Mouse (Mus musculus) retina, adult 2 months (tissue): ENCODE measurements around the gene Sipa1l3.
A peak's percentile ranks its signal among the peaks of the same experiment; 100 is the strongest.

Experiments used
- DNase-seq: peaks from one replicate; pipeline ENCODE4 v3.0.0-alpha.2; 2012; ENCODE audit warnings: low read depth, low spot score

Gene Sipa1l3

DNA sequence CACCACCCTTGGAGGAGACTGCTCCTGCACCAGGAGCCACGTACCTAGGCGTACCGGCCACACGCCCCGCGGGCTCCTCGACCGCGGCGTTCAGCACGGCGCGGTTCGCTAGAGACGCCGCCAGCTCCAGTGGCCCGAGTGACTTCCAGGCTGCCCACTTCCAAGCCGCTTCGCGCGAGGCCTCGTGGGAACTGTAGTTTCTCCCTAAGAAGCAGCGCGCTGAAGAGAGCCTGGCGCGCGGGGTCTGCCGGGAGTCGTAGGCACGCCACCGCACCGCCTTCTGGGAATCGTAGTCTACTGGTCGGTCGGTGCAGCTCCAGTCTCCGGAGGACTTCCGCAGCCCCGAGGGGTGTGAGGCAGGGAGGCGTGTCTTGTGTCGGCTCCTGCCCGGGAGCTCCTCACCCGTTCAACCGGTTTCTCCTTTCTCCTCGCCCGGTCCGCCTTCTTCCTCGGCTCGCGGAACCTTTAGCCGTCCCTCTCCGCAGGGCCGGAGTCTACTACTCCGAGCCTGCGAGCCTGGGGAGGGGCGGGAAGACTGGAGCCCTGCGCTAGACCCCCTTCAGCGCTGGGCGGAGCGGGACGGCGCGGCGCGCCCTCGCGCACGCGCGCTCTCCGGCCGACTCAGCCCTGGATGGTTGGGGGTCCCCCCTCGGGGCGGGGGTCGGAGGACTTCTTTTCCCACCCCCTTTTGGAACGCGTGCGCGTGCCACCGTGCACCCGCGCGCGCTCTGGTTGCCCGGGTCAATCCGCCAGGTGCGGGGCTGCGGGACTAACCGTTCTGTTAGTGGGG, at the start of gene Sipa1l3:
Sipa1l3 (minus strand) TSS at position 221 of the 790 bp plus-strand sequence.
- peak; percentile 86 for DNase-seq

DNA sequence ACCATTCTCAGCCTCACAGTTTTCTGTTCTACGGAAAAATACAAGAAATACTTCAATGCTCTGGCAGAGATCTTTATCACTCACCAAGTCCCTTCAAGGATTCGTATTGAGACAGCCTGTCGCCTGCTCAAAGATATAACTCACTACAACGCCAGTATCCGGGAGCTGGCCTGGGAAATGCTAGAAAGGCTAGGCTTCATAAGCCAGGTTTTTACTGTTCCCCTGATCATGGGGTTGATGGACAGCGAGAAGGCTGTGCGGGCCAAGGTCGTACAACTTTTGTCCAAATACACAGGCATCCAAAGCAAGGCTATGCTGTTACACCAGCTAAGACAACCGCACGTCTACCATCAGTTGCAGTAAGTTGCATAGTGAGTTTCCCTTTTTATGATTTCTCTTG, 44.6 kb upstream of the Sipa1l3 start:
- DNase-seq: no peak

DNA sequence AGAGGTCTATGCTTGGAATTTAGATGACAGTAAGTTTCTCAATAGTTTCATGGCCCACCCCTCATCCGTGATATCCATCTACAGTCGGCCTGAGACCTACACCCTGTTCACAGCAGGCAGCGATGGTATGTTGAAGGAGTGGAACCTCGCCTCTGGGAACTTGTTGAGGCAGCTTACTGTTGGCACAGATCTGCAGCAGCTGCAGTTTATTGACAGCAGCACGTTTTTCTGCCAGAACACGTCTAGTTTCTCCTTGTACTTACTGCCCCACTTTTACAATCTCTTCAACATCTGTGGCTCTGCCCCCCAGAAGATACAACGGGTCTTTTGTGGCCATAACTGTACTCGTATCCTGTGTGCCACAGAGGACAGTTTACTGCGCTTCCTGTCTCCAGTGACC, 42.6 kb upstream of the Sipa1l3 start:
- no peak for DNase-seq

DNA sequence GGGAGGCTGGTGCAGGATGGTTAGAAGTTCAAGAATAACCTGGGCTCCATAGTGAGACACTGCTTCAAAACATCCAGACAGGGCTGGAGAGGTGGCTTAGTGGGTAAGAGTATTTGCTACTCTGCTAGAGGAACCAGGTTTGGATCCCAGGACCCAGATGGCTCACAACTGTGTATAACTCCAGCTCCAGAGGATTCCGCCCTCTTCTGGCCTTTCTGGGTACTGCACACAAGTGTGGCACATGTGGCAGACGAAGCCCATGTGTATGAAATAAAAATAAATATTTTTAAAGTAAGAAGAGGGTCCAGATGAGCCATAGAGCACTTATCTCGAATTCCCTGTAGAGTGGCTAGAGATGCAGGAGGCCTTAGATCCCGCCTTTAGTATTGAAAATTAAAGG, 40.8 kb upstream of the Sipa1l3 start:
- no peak for DNase-seq

DNA sequence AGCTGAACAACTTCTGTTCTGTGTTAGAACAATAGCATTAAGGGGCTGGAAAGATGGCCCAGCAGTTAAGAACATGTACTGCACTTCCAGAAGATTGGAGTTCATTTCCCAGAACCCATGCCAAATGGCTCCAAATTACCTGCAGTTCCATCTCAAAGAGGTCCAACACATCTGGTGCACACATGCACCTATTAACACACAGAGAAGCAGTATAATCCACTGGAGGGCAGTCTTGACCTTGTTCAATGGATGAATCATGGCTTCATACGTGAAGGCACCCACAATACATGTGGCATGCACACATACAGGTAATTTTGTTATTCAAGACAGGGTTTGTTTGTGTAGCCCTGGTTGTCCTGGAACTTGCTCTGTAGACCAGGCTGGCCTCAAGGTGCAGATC, 40.3 kb upstream of the Sipa1l3 start:
- DNase-seq: no peak

DNA sequence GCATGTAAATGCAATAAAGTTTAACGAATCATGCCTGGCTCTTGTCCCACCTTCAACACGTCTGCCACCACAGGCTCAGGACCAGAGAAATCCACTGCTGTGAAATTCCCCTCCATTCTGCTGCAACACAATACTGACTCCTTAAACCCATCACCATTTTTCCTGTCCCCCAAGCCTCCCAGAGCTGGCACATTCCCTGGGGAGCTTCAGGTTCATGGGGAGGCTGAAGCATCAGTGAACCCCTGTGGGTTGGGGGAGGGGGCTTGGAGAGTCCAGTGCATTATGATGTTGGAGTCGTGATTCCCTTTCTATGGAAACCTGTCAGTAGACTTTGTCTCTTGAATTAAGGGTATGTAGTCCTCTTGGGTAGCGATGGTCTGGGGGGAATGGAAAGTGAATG, 37.8 kb upstream of the Sipa1l3 start:
- no peak for DNase-seq

DNA sequence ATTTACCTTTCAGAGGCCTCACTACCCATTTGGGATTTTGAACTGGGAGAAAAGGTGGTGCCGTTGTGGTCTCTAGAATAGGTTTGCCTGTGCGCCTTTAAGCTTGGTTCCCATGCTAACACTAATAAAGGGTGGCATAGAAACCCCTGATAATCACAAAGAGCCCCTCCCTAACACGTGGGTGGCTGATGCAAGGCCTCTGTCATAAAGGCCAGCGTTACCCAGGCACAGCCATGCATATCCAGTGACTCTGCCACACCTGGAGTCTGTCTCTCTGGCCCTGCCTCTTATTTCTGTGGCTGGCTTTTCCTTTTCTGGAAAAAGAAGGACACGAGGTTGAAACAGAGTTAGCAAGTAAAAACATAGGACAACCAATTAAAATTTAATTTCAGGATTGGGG, 37.1 kb upstream of the Sipa1l3 start:
- no peak for DNase-seq

DNA sequence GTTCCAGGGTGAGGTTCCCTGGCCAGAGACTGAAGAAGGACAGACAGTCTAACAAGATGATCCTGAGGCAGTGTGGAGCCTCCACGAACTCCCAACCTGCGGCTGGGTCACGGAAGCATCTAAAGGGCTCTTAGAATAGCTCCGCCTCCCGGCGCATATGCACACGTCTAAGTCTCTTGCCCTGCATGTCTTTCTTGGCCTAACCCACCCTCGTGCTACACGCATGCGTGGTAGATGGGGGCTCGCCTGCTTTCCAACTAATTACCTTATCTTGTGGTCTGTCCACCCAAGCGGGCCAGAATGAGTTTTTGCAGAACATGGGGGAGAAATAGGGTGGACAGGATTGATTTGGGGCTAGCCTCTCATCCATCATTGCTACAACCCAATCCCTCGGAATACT, 36.6 kb upstream of the Sipa1l3 start:
- no peak for DNase-seq

DNA sequence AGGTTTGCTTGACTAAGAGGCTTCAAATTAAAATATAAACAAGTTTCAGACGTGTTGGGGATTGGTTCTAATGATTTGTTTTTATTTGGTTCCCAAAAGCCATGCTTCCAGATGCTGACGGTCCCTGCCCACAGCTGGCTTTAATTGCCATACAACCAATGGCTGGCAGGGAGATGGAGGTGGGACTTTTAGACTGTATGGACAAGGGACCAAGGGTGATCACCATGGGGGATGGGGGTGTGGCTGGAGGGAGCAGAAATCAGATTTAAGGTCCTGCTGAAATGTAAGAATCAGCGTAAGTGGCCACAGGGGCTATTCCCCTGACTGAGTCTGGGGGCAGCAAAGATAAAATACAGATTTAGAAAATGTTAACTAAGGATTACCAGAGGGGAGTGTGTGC, 32.2 kb upstream of the Sipa1l3 start:
- DNase-seq: no peak

DNA sequence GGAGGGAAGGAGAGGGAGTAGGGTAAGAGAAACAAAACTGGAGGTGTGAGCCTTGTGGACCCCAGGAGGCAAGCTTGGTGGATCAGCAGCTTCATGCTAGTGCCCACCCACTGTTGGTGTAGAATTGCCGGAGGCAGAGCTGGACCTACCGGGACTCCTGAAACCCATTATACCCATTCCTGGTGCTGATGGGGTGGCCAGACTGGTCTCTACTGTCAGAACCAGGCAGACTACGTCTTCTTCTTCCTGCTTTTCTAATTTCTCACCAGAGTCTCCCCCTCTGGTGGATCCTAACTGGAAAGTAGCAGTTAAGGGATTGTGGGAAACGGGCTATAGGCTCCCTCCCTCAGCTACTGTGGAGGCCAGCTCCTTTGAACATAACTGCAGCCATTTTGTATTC, 23.2 kb upstream of the Sipa1l3 start:
- no peak for DNase-seq

DNA sequence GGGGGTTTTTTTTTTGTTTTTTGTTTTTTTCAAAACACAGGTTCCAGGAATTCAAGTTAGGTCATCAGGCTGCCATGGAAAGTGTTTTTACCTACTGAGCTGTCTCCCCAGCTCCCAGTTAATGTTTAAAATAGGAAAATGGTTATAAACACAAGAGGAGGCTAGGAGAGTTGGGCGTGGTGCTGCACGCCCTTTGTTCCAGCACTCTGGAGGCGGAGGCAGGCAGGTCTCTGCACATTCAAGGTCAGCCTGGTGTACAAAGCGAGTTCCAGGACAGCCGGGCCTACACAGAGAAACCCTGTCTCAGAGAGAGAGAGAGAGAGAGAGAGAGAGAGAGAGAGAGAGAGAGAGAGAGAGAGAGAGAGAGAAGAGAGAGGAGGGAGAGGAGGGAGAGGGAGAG, 22.7 kb upstream of the Sipa1l3 start:
- DNase-seq: no peak

DNA sequence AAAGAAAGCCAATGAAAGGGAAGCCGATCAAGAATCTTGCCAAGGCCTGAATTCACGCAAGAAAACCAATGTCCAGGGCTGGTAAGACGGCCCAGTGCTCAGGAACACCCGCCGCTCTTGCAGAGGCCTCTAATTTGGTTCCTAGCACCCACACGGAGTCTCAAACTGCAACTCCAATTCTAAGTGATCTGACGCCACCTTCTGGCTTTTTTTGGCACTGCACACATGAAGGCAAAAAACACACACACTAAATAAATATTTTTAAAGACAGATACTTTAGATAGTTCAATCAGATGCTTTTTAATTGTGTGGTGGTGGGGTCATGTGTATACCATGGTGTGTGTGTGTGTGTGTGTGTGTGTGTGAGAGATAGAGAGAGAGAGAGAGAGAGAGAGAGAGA, 22.2 kb upstream of the Sipa1l3 start:
- no peak for DNase-seq

DNA sequence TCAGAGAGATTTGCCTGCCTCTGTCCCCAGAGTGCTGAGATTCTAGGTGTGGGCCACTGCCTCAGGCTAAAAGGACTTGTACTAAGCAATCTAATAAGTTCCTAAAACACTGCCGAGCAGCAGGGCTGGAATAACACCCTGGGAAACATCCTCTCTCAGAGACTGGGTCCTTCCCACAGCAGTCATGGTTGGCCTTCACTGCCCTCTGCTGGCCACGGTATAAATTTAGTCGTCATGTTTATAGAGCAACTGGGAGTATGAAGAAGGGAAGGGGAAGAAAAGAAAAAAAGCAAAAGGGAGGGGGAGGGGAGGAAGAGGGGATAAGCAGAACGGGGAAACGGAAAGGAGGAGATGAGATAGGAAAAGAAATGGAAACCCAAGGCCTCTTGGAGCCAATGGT, 5.3 kb upstream of the Sipa1l3 start:
- DNase-seq: peak; percentile 60

DNA sequence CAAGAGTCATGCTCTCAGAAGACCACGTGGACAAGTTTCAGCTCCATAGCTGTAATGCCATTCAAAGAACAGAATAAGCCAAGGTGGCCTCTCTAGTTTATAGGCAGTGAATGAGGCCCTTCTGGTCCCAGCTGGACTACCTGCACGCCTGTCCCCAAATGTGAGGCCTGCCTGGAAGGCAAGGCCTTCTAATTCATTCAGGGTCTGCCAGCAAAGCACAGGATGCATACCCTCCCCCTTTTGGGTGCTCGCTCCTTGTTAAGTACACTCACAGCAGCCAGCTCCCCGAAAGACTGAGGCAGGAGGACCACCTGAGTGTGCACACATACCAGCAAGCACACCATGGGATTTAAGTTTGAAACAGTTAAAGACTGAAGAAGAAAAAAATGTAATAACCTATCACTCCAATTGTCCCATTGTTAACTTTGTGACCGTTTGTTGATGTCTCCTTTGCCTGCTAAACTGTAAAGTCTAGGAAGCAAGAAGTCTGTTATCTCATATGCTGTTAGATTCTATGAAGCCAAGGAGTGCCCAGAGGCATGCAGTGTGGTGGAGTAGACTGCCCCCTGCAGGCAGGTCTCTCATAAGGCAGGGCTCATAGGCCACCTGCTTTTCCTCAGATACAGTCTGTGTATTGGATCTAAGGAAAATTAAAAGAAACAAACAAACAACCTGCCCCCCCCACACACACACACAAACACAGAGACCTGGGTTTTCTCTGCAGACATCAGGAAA, 3.6 kb upstream of the Sipa1l3 start:
- peak; percentile 65 for DNase-seq

DNA sequence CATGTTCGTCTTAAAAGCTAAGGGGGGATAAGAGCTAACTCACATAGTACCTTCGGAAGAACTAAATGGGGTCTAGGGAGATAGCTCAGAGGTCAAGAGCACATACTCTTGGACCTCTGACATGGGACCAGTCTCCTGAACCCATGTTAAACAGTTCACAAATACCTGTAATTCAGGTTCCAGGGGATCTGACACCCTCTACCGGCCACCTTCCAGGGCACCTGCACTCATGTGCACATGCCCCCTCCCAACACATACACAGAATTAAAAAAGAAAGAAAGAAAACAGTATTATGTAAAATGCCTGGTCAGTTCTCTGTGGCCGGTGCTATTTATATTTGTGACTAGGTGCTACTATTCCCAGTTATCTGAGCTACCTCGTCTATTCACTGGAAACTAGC, 2.9 kb upstream of the Sipa1l3 start:
- no peak for DNase-seq

DNA sequence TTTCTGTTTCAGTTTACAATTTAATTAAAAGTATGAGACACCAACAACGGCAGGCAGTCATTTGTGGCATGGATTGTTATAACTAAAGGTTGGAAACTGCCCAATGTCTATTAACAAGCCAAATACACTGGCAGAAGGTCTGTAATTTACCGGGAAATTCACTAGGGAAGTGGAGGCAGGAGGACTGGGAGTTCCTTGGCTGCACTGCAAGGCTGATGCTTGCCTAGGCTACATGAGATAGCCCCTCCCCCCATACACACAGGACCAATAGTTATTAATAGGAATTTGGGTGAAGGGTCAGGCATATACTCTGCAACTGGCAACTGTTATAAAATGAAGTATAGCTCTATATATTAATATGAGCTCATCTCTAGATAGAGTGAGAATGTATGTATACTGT, 2.4 kb upstream of the Sipa1l3 start:
- no peak for DNase-seq

DNA sequence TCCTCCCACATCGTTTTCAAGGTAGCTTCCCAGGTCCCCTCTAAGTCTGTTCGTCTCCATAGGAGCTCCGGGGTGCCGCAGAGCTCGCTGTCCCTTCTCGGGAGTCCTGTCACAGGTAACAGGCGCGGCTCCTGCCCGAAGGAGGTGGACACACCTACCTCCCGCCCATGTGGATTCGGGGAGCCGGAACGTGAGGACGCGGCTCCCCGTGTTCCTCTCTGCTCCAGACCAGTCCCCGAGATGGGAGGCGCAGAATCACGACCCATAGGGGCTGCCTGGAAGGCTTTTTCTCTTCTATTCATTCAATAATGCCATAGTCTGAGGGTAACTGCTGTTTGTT, 740 bp upstream of the Sipa1l3 start:
- no peak for DNase-seq

DNA sequence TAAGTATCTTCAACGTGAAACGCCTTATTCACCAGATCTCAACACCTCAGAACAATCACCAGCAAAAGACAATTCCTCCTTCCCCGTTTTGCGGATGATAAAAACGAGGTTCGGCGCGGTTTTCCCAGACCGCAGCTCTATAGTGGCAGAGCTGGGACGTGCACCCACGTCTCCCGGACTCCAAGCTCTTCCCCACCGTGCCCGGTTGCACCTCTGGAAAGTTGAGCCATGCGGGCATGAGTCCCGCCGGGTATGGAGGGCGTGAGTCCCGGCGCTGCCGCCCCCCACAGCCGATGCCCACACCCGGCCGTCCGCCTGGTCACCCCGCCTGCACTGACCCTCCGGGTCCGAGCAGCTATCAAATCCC, 404 bp downstream of the Sipa1l3 start:
- no peak for DNase-seq

DNA sequence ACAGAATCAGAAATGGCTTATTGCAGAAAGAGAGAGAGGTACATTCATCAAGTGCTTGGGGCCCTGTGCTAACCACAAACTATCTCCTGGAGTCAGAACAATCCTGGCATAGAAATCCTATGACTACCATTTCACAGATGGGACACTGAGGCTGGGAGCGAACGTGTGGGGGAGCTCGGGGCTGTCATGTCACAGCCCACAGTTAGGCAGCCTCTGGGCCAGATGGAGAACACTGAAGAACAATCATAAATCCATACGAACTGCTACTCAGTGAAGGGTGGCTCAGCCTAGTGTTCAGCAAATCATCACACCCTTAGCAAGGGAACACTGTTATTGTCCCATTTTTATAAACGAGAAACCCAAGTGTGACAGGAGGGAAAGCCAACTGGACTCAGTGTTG, 1.3 kb downstream of the Sipa1l3 start:
- DNase-seq: no peak

DNA sequence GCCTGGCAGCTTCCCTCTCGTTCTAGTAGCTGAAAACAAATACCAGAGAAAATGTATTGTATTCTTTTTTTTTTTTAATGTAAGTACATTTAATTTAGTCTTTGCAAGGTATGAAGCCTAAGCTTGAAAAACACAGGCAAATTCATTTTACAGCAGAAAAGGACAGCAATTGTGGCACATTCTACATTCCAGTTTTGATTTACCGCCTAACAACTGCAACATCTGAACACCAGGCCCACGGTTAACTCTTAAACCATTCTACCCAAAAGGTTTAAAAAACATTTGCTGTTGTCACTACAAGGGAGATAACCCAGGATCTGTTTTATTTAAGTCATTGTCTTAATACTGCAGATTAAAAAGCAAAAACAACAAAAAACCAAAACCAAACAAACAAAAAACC, 2.8 kb downstream of the Sipa1l3 start:
- no peak for DNase-seq

DNA sequence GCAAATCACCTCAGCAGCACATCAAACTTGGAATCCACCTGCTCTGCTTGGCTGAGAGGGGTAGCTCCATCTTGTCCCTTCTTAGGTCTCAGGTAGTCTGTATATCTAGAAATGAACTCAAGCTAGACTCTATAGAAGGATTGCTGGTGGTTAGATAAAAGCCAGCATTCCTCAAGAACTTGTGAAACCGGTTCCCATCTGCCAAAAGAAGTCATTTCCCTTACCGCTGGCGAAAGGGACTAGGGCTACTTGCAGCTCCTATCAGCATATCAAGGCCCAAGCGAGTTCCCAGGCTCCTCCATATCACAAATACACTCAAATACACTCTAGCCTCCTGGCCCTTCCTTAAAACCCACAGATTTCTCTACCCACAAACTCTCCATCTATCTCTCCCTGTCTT, 5.7 kb downstream of the Sipa1l3 start:
- DNase-seq: no peak

DNA sequence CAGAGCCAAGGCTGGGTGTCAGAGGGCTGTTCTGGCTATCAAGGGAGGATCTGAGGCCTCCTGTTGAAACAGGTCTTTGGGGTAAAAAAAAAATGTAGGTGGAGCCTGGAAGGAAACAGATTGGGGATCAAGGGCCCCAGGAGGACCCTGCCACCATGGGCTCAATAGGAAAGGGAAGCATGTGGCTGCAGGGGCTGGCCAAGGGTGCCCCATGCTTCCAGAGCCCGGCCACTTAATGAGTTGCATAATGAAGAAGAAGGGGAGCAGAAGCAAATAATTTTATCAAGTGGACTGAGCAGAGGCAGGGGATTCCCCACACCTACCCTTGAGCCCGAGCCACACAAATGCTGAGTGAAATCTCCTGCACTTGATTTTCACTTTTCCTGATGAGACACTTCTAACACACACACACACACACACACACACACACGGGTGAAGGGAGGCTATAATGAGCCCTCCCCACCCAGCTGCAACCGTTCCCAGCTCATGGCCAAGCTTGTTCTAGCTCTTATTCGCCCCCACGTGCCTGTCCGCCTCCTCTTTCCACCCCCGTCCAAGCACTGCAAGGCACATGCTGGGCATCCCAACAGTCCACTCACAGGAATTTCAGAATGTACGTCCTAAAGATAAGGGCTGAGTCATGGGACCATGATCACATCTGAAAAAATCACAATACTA, 6.7 kb downstream of the Sipa1l3 start:
- DNase-seq: no peak

DNA sequence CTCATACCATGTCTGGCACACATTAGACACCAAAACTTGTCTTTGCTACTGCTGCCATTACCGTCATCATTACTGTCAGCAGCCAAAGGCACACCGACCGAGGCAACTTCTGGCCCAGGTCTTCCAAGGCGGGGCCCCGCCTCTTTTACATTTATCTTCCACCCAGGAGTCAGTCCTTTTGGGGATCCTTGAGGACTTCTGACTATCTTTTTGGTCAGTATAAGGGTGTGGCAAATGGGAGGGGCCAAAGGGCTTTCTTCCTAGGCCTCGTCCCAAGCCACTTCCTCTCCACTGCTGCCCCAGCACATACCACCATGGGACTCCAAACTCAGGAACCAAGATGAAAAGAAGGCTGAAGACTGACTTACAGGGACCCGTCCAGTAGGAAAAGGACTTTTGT, 9.9 kb downstream of the Sipa1l3 start:
- DNase-seq: no peak
